Mouse (Mus musculus) heart, embryonic 11.5 days (tissue): ENCODE results near the gene Cby3. TPM values are rescaled to one million over a fixed set of nuclear protein-coding genes. Genes with fewer than 3 reads are reported as not detected.
A peak's percentile ranks its signal among the peaks of the same experiment; 100 is the strongest.

Experiments used
- ATAC-seq: fragments of 200-750 bp; cut with Nextera tagmentation; replicated peaks from 2 replicates; pipeline ENCODE4 v1.8.0; 2017; ENCODE audit warnings: moderate library complexity; ENCODE audit not compliant: insufficient number of reproducible peaks, low FRiP score, low TSS enrichment
- H3K27ac ChIP-seq: fragments of 300-500 bp; sonication (generic); 2 replicates; pipeline ENCODE4 v1.5.1; 2014; ENCODE audit warnings: mild to moderate bottlenecking, low read depth, low read length
- H3K27me3 ChIP-seq: fragments of 300-500 bp; sonication (generic); 2 replicates; pipeline ENCODE4 v1.6.1; 2014; ENCODE audit warnings: mild to moderate bottlenecking, low read length, mixed read lengths; ENCODE audit not compliant: control insufficient read depth, insufficient read depth
- H3K36me3 ChIP-seq: fragments of 300-500 bp; sonication (generic); 2 replicates; pipeline ENCODE4 v1.6.1; 2014; ENCODE audit warnings: mild to moderate bottlenecking, low read length, moderate library complexity, mixed read lengths; ENCODE audit not compliant: control insufficient read depth, insufficient read depth
- H3K4me1 ChIP-seq: fragments of 300-500 bp; sonication (generic); 2 replicates; pipeline ENCODE4 v1.6.1; 2014; ENCODE audit warnings: low read length; ENCODE audit not compliant: control insufficient read depth, insufficient read depth
- H3K4me2 ChIP-seq: fragments of 300-500 bp; sonication (generic); 2 replicates; pipeline ENCODE4 v1.6.1; 2014; ENCODE audit warnings: mild to moderate bottlenecking, moderate library complexity
- H3K4me3 ChIP-seq: fragments of 300-500 bp; sonication (generic); 2 replicates; pipeline ENCODE4 v1.5.1; 2014; ENCODE audit warnings: low read depth, low read length
- H3K9ac ChIP-seq: fragments of 300-500 bp; sonication (generic); 2 replicates; pipeline ENCODE4 v1.6.1; 2014; ENCODE audit warnings: mild to moderate bottlenecking, low read depth, low read length, moderate library complexity
- H3K9me3 ChIP-seq: fragments of 300-500 bp; sonication (generic); replicated peaks from 2 replicates; pipeline ENCODE4 v1.6.1; 2016; ENCODE audit warnings: low read length; ENCODE audit not compliant: control insufficient read depth
- WGBS: fragments of 180-500 bp; shearing (Covaris S2); extraction: QIAGEN DNeasy Blood & Tissue Kit; methylation state at CpG from one replicate; pipeline ENCODE4 v1.1.7; 2014; ENCODE audit not compliant: insufficient replicate concordance; 5-methylcytosine and 5-hydroxymethylcytosine counted together
- polyA plus RNA-seq: library from polyadenylated mRNA; unstranded; fragments of >200 nt; fragmentation: Nextera tagmentation; extraction: Ambion mirVana; gene quantifications from 2 replicates; pipeline ENCODE4 v1.2.1, GENCODE M21; 2014

The Cby3 gene
- polyA plus RNA-seq, 1 experiment from 2014 or later = not detected

- Histone ChIP-seq H3K27ac (peak overlapping the region; percentile 100), H3K36me3 (peaks cover 9% of the 10 kb centered on the region; the same call in 1 of the 2 replicates), H3K4me3 (peak overlapping the region; percentile 97), H3K4me2 (peak overlapping the region; percentile 97), H3K4me1 (peaks cover 10% of the 10 kb centered on the region), H3K9me3 (no peaks in the 10 kb centered on the region), H3K27me3 (no peaks in the 10 kb centered on the region), H3K9ac (peak overlapping the region; percentile 96)
- ATAC-seq = no peak
- WGBS = 25% methylated on average over 10 of the region's 10 CpGs
These were observed 22.0 kb downstream of the Cby3 start for GRCm38 (mm10) chr11:50376156-50376790.

- ATAC-seq = peak; percentile 91
- Histone ChIP-seq H3K36me3 (peaks cover 13% of the 10 kb centered on the region; the same call in 1 of the 2 replicates), H3K4me1 (peaks cover 10% of the 10 kb centered on the region), H3K27ac (peak within 1 kb of the TSS; percentile 100), H3K4me2 (peak within 1 kb of the TSS; percentile 97), H3K9ac (peak within 1 kb of the TSS; percentile 100), H3K27me3 (no peaks in the 10 kb centered on the region), H3K9me3 (no peaks in the 10 kb centered on the region), H3K4me3 (peak within 1 kb of the TSS; percentile 97)
- WGBS = under 1% methylated on average over 76 of the region's 76 CpGs
These were observed 22.9 kb downstream of the Cby3 start, which contains the start of gene Hnrnph1 for GRCm38 (mm10) chr11:50376911-50377891. Gene Hnrnph1, plus strand, starts transcription at chr11:50376990.

- H3K27ac ChIP-seq = peak overlapping the region; percentile 100
- under 1% methylated on average over 71 of the region's 71 CpGs for WGBS
- H3K9ac ChIP-seq = peak overlapping the region; percentile 100
- peaks cover 19% of the 10 kb centered on the region for H3K36me3 ChIP-seq
- H3K4me1 ChIP-seq = peaks cover 10% of the 10 kb centered on the region
- H3K9me3 ChIP-seq = no peaks in the 10 kb centered on the region
- ATAC-seq = peak; percentile 69
- H3K4me3 ChIP-seq = peak overlapping the region; percentile 97
- no peaks in the 10 kb centered on the region for H3K27me3 ChIP-seq
- peak overlapping the region; percentile 83 for H3K4me2 ChIP-seq
These were observed 23.8 kb downstream of the Cby3 start for GRCm38 (mm10) chr11:50377892-50378684.

- Histone ChIP-seq H3K36me3 (peaks cover 23% of the 10 kb centered on the region), H3K9ac (peak overlapping the region; percentile 100), H3K27me3 (no peaks in the 10 kb centered on the region), H3K4me1 (peaks cover 10% of the 10 kb centered on the region), H3K27ac (no peak overlapping the region), H3K9me3 (no peaks in the 10 kb centered on the region), H3K4me3 (peak overlapping the region; percentile 97), H3K4me2 (peak overlapping the region; percentile 83)
- WGBS = 68% methylated on average over 12 of the region's 12 CpGs
- ATAC-seq = no peak
These were observed 24.9 kb downstream of the Cby3 start for GRCm38 (mm10) chr11:50379023-50379752.

- WGBS = 53% methylated on average over 4 of the region's 4 CpGs
- Histone ChIP-seq H3K27ac (no peak overlapping the region), H3K4me3 (peak overlapping the region; percentile 16; the same call in 1 of the 2 replicates), H3K9ac (no peak overlapping the region), H3K4me1 (peaks cover 7% of the 10 kb centered on the region), H3K27me3 (no peaks in the 10 kb centered on the region), H3K4me2 (peak overlapping the region; percentile 46), H3K9me3 (no peaks in the 10 kb centered on the region), H3K36me3 (peaks cover 32% of the 10 kb centered on the region)
- ATAC-seq = no peak
These were observed 27.0 kb downstream of the Cby3 start for GRCm38 (mm10) chr11:50381311-50381710.

- Histone ChIP-seq H3K27ac (no peak overlapping the region), H3K27me3 (no peaks in the 10 kb centered on the region), H3K9ac (no peak overlapping the region), H3K4me2 (no peak overlapping the region), H3K4me3 (no peak overlapping the region), H3K9me3 (no peaks in the 10 kb centered on the region), H3K36me3 (peaks cover 28% of the 10 kb centered on the region), H3K4me1 (peaks cover 10% of the 10 kb centered on the region; the same call in 1 of the 2 replicates)
- WGBS = 77% methylated on average over 3 of the region's 3 CpGs
- no peak for ATAC-seq
These were observed 33.0 kb downstream of the Cby3 start for GRCm38 (mm10) chr11:50387167-50387679.

- WGBS = 81% methylated on average over 4 of the region's 4 CpGs
- Histone ChIP-seq H3K4me2 (no peak overlapping the region), H3K9ac (no peak overlapping the region), H3K27me3 (no peaks in the 10 kb centered on the region), H3K4me3 (no peak overlapping the region), H3K4me1 (peaks cover 10% of the 10 kb centered on the region; the same call in 1 of the 2 replicates), H3K9me3 (no peaks in the 10 kb centered on the region), H3K36me3 (peaks cover 24% of the 10 kb centered on the region), H3K27ac (no peak overlapping the region)
- no peak for ATAC-seq
These were observed 33.4 kb downstream of the Cby3 start for GRCm38 (mm10) chr11:50387697-50388096.
